Mouse (Mus musculus) G1E-ER4 (cell line): ENCODE results near the gene Hspa12a. TPM values are rescaled to one million over a fixed set of nuclear protein-coding genes. Genes with fewer than 3 reads are reported as not detected.

Source experiments
- GATA1 ChIP-seq: IDR thresholded peaks from one replicate; pipeline ENCODE4 v1.8.0; 2012; ENCODE audit warnings: low read length, inconsistent platforms
- polyA plus RNA-seq: library from polyadenylated mRNA; stranded (reverse); fragments of >175 nt; gene quantifications from 2 replicates; pipeline ENCODE4 v1.2.3, GENCODE M21; 2012

Gene Hspa12a
- polyA plus RNA-seq, 1 experiment = 0.15 TPM

DNA sequence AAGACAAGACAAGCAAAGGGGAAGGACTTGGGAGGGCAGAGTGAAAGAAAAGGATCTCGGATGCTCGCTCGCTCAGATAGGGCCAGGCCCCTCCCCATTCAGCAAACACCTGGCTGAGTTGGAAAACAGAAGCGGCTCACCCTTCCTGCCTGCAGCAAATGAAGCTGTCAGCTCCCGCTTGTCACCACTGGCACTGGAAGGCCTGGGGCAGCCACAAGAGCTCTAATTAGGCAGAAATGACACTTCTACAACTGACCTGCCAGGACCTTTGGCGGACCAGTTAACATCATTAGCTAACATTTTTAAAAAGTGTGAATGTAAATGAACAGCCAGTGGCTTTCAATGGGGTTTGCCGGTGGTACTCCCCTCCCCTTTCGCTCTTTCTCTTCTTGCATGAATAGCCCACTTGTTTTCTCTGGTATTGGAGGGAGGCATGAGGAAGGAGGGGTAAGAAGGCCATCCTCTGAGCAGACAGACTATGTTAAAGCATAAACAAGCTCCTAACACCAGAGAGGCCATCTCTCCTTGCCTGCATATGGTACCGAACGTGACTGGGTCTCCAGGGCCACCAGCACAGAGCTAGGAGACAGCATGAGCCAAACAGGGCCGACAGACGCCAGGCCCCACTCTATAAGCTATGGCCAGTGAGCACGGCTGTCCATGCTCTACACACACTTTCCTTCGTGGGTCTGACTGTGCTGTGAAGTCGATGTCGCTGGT, 12.2 kb downstream of the Hspa12a start:
- no peak for TF ChIP-seq GATA1

- no peak for TF ChIP-seq GATA1
Measured at GRCm38 (mm10) chr19:58919148-58919547, 24.3 kb downstream of the Hspa12a start.

DNA sequence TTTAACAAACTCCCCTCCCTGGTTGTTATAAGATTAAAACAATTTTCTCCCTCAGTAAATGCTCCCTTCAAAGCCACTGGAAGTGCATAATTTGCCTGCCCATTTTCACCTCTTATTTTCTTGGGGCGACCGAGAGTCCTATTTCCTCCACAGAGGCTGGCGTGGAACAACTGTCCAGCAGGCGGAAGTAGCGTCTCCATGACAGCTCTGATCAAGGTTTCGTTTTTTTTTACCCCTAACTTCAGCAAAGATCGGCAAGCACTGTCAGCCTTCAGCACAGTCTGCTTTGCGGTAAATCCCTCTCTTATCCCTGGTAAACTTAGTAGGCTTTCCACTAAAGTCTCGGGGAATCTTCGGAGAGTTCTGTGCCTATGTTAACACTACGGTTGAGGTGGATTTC, 24.9 kb downstream of the Hspa12a start:
- no peak for TF ChIP-seq GATA1

- no peak for TF ChIP-seq GATA1
Measured at GRCm38 (mm10) chr19:58913301-58913700, 30.2 kb downstream of the Hspa12a start.

- no peak for TF ChIP-seq GATA1
Measured at GRCm38 (mm10) chr19:58911386-58911785, 32.1 kb downstream of the Hspa12a start.

- no peak for TF ChIP-seq GATA1
Measured at GRCm38 (mm10) chr19:58910941-58911368, 32.5 kb downstream of the Hspa12a start.

DNA sequence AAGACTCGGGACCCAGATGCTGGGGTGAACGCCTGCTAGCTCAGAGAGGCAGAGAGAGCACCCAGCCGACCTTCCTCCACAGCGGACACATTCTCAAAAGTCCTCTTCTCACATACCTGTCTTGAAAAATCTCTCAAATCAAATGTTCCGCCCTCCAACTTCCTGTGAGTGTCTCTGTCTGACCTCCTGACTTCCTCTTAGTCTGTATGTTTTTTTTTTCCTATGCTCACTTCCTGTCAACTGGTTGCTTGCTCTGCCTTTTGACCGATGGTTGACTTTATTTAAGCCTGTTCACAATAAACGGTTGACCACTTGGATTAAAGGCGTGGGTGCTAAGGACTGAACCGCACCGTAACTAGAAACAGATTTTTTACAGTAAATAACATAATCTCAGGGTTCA, 35.4 kb downstream of the Hspa12a start:
- TF ChIP-seq GATA1 = no peak

DNA sequence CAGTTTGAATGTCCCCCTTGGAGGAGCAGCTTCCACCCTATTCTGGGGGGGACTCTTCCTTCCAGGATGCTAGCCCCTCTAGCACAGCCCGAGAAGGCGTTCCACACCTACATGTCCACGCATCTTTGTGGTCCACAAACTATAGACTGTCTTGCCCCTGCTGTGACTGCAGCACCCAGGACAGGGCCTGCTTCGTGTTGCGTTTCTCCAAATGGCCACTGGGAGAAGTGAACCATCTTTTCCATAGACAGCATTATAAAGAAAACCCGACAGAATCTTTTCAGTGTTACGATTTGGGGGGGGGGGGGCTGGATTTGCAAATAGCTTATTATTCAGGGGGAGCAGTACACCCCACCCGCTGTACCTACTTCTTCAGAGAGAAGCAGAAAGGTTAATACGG, 36.8 kb downstream of the Hspa12a start:
- no peak for TF ChIP-seq GATA1

- no peak for TF ChIP-seq GATA1
Measured at GRCm38 (mm10) chr19:58903899-58904327, 39.5 kb downstream of the Hspa12a start.

DNA sequence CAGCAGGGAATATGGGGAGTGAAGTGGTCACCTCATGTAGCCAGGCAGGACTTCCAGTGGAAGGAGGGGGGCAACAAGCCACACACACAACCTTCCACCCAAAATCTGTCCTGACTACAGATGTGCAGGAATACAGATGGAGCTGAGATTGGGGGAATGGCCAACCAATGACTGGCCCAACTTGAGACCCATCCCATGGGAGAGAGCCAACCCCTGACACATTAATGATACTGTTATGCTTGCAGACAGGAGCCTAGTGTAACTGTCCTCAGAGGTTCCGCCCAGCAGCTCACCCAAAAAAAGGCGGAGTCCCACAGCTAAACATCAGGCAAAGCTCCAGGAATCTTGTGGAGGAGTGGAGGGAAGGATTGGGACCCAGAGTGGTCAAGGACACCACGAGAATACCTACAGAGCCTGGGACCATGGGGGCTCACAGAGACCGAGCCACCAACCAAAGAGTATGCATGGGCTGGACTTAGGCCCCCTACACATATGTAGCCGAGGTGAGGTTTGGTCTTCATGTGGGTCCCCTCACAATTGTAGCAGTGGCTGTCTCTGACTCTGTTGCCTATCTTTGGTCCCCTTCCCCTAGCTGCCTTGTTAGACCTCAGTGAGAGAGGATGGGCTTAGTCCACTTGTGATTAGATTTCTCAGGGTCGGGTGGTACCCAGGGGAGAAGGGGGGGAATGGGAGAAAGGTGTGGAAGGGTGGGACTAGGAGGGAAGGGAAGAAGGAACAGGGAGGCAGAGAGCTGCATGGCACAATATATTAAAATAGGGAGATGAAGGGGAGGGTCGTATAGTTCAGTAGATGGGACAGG, 40.2 kb downstream of the Hspa12a start:
- no peak for TF ChIP-seq GATA1

DNA sequence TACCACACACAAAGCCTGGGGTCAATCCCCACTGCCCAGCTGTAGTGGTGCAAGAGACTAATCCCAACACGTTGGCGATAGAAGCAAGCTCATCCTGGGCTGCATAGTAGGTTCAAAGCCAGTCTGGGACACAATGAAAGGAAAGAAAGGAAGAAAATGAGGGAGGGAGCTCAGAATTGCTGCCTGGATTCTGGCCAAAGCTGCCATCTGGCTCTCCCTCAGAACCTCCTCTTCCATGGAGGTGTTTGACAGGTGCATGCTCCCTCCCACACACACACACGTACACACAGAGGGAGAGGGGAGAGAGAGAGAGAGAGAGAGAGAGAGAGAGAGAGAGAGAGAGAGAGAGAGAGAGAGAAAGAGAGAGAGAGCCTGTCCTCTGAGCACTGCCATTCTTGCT, 47.2 kb downstream of the Hspa12a start:
- TF ChIP-seq GATA1 = no peak

- no peak for TF ChIP-seq GATA1
Measured at GRCm38 (mm10) chr19:58889306-58890038, 54.0 kb downstream of the Hspa12a start.

- TF ChIP-seq GATA1 = no peak
Measured at GRCm38 (mm10) chr19:58886467-58886866, 57.0 kb downstream of the Hspa12a start.

- no peak for TF ChIP-seq GATA1
Measured at GRCm38 (mm10) chr19:58883451-58883850, 60.0 kb downstream of the Hspa12a start.

GRCm38 (mm10) chr19:58882336-58882735, 61.1 kb downstream of the Hspa12a start:
- TF ChIP-seq GATA1 = no peak

- no peak for TF ChIP-seq GATA1
Measured at GRCm38 (mm10) chr19:58879330-58879957, 64.0 kb downstream of the Hspa12a start.

DNA sequence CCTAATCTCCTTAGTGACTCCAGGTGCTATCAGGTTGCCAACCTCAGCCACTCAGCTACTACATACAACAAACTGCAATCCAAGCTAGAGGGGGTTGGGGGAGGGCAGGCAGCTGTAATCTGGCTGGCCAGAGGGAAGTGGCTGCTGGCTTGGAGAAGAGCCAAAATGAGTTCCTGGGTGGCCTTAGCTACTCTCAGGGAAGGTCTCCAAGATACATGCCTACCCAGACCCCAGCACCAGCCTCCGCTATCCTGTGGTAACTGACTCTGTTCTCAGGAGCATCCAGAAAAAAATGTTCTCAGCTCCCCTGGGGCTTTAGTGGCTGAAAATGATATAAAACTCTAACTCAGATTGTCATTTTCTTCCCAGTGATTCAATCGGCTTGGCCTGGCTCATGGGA, 64.9 kb downstream of the Hspa12a start:
- TF ChIP-seq GATA1 = no peak
